Mouse (Mus musculus): ENCODE measurements around the gene Anapc10. TPM values are rescaled to one million over a fixed set of nuclear protein-coding genes. Genes with fewer than 3 reads are reported as not detected.
"Not testable (repeated sequence)": the region's sequence is repeated elsewhere in the genome, so short reads cannot be mapped to it uniquely, and the experiment has no call there.

Gene Anapc10
- 36.1 and 40.9 TPM in 2 replicates for polyA plus RNA-seq (2016; fragmentation: Nextera tagmentation; extraction: Ambion mirVana)

GRCm38 (mm10) chr8:79711064-79711961 is at the start of gene Anapc10, which contains the start of gene Abce1:
Gene Anapc10 (plus strand): TSS chr8:79711820.
Gene Abce1 (minus strand): TSS chr8:79711740.
- Histone ChIP-seq H3K9me3 (no peaks in the 10 kb centered on the region), H3K27me3 (ENCODE audit: insufficient read depth, poor library complexity, severe bottlenecking) (no peaks in the 10 kb centered on the region), H3K27ac (peak within 1 kb of the TSS; percentile 91), H3K4me1 (replicated peaks) (peaks cover 17% of the 10 kb centered on the region), H3K36me3 (peaks cover 37% of the 10 kb centered on the region), H3K4me3 (peak within 1 kb of the TSS; percentile 90)
- under 1% methylated on average over 73 of the region's 73 CpGs for WGBS
- DNase-seq (ENCODE audit: low spot score): peak; percentile 97

- H3K27ac ChIP-seq: no peak overlapping the region
- peaks cover 51% of the 10 kb centered on the region for H3K36me3 ChIP-seq
- H3K4me1 ChIP-seq (replicated peaks): peaks cover 12% of the 10 kb centered on the region
- DNase-seq (ENCODE audit: low spot score): no peak
- H3K4me3 ChIP-seq: no peak overlapping the region
- H3K9me3 ChIP-seq: no peaks in the 10 kb centered on the region
- no peaks in the 10 kb centered on the region for H3K27me3 ChIP-seq (ENCODE audit: insufficient read depth, poor library complexity, severe bottlenecking)
- 90% methylated on average over 4 of the region's 4 CpGs for WGBS
Measured at GRCm38 (mm10) chr8:79676461-79676860, 35.2 kb upstream of the Anapc10 start.

- WGBS: 73% methylated on average over 5 of the region's 5 CpGs
- Histone ChIP-seq H3K36me3 (peaks cover 51% of the 10 kb centered on the region), H3K27me3 (ENCODE audit: insufficient read depth, poor library complexity, severe bottlenecking) (no peaks in the 10 kb centered on the region), H3K4me1 (replicated peaks) (peaks cover 12% of the 10 kb centered on the region), H3K9me3 (no peaks in the 10 kb centered on the region), H3K4me3 (no peak overlapping the region), H3K27ac (no peak overlapping the region)
- no peak for DNase-seq (ENCODE audit: low spot score)
Measured at GRCm38 (mm10) chr8:79679005-79679404, 32.6 kb upstream of the Anapc10 start.

- Histone ChIP-seq H3K36me3 (peaks cover 52% of the 10 kb centered on the region), H3K4me1 (replicated peaks) (peaks cover 12% of the 10 kb centered on the region), H3K4me3 (0 out of 2 replicates have a peak overlapping the region, but pooled peaks have one; percentile 46)
- H3K9me3 ChIP-seq; H3K27me3 ChIP-seq (ENCODE audit: insufficient read depth, poor library complexity, severe bottlenecking); DNase-seq (ENCODE audit: low spot score); H3K27ac ChIP-seq: not testable (repeated sequence)
- 50% methylated on average over 10 of the region's 10 CpGs for WGBS
Measured at GRCm38 (mm10) chr8:79680083-79680482, 31.5 kb upstream of the Anapc10 start.

- Histone ChIP-seq H3K9me3 (no peaks in the 10 kb centered on the region), H3K36me3 (peaks cover 52% of the 10 kb centered on the region), H3K4me1 (replicated peaks) (peaks cover 12% of the 10 kb centered on the region), H3K4me3 (peak overlapping the region; percentile 46), H3K27ac (no peak overlapping the region), H3K27me3 (ENCODE audit: insufficient read depth, poor library complexity, severe bottlenecking) (no peaks in the 10 kb centered on the region)
- 13% methylated on average over 34 of the region's 34 CpGs for WGBS
- DNase-seq (ENCODE audit: low spot score): peak; percentile 20
Measured at GRCm38 (mm10) chr8:79680555-79680954, 31.1 kb upstream of the Anapc10 start.

- Histone ChIP-seq H3K27ac (no peak overlapping the region), H3K4me1 (replicated peaks) (peaks cover 12% of the 10 kb centered on the region), H3K4me3 (peak overlapping the region; percentile 46), H3K27me3 (ENCODE audit: insufficient read depth, poor library complexity, severe bottlenecking) (no peaks in the 10 kb centered on the region), H3K9me3 (no peaks in the 10 kb centered on the region), H3K36me3 (peaks cover 54% of the 10 kb centered on the region)
- WGBS: 45% methylated on average over 2 of the region's 2 CpGs
- no peak for DNase-seq (ENCODE audit: low spot score)
Measured at GRCm38 (mm10) chr8:79680965-79681364, 30.7 kb upstream of the Anapc10 start.

- peaks cover 95% of the 10 kb centered on the region for H3K36me3 ChIP-seq
- H3K27me3 ChIP-seq (ENCODE audit: insufficient read depth, poor library complexity, severe bottlenecking); H3K4me1 ChIP-seq (replicated peaks); DNase-seq (ENCODE audit: low spot score); H3K9me3 ChIP-seq; H3K4me3 ChIP-seq; H3K27ac ChIP-seq: not testable (repeated sequence)
- 95% methylated on average over 5 of the region's 5 CpGs for WGBS
Measured at GRCm38 (mm10) chr8:79685927-79686326, 25.7 kb upstream of the Anapc10 start.

GRCm38 (mm10) chr8:79692531-79692930 is 19.1 kb upstream of the Anapc10 start:
- H3K27me3 ChIP-seq (ENCODE audit: insufficient read depth, poor library complexity, severe bottlenecking): no peaks in the 10 kb centered on the region
- no peak overlapping the region for H3K4me3 ChIP-seq
- H3K4me1 ChIP-seq (replicated peaks): no peaks in the 10 kb centered on the region
- H3K27ac ChIP-seq: no peak overlapping the region
- H3K36me3 ChIP-seq: peaks cover 98% of the 10 kb centered on the region
- 92% methylated on average over 2 of the region's 2 CpGs for WGBS
- no peak for DNase-seq (ENCODE audit: low spot score)
- H3K9me3 ChIP-seq: no peaks in the 10 kb centered on the region

GRCm38 (mm10) chr8:79706687-79707086 is 4.9 kb upstream of the Anapc10 start:
- 94% methylated on average over 3 of the region's 3 CpGs for WGBS

GRCm38 (mm10) chr8:79712676-79713075 is 1.1 kb downstream of the Anapc10 start:
- 55% methylated on average over 6 of the region's 6 CpGs for WGBS
- H3K36me3 ChIP-seq: peaks cover 36% of the 10 kb centered on the region
- peaks cover 17% of the 10 kb centered on the region for H3K4me1 ChIP-seq (replicated peaks)
- H3K27ac ChIP-seq: no peak overlapping the region
- peak overlapping the region; percentile 90 for H3K4me3 ChIP-seq
- no peak for DNase-seq (ENCODE audit: low spot score)
- no peaks in the 10 kb centered on the region for H3K27me3 ChIP-seq (ENCODE audit: insufficient read depth, poor library complexity, severe bottlenecking)
- H3K9me3 ChIP-seq: no peaks in the 10 kb centered on the region

More at GRCm38 (mm10) chr8:79706687-79707086, 4.9 kb upstream of the Anapc10 start:
- Histone ChIP-seq H3K36me3 (peaks cover 65% of the 10 kb centered on the region), H3K27me3 (ENCODE audit: insufficient read depth, poor library complexity, severe bottlenecking) (no peaks in the 10 kb centered on the region), H3K4me3 (no peak overlapping the region), H3K9me3 (no peaks in the 10 kb centered on the region), H3K27ac (no peak overlapping the region), H3K4me1 (replicated peaks) (peaks cover 9% of the 10 kb centered on the region; the same call in 1 of the 2 replicates)
- DNase-seq (ENCODE audit: low spot score): no peak

GRCm38 (mm10) chr8:79721537-79721936 is 9.9 kb downstream of the Anapc10 start:
- H3K4me3 ChIP-seq: no peak overlapping the region
- no peak for DNase-seq (ENCODE audit: low spot score)
- no peaks in the 10 kb centered on the region for H3K4me1 ChIP-seq (replicated peaks)
- H3K9me3 ChIP-seq: no peaks in the 10 kb centered on the region
- no peak overlapping the region for H3K27ac ChIP-seq
- H3K36me3 ChIP-seq: peaks cover 60% of the 10 kb centered on the region
- no peaks in the 10 kb centered on the region for H3K27me3 ChIP-seq (ENCODE audit: insufficient read depth, poor library complexity, severe bottlenecking)

- Histone ChIP-seq H3K4me3 (no peak overlapping the region), H3K36me3 (peaks cover 61% of the 10 kb centered on the region), H3K4me1 (replicated peaks) (no peaks in the 10 kb centered on the region), H3K27me3 (ENCODE audit: insufficient read depth, poor library complexity, severe bottlenecking) (no peaks in the 10 kb centered on the region), H3K9me3 (no peaks in the 10 kb centered on the region), H3K27ac (no peak overlapping the region)
- DNase-seq (ENCODE audit: low spot score): no peak
Measured at GRCm38 (mm10) chr8:79723308-79723707, 11.7 kb downstream of the Anapc10 start.

- WGBS: 65% methylated on average over 3 of the region's 3 CpGs
Measured at GRCm38 (mm10) chr8:79724589-79724988, 13.0 kb downstream of the Anapc10 start.

More at GRCm38 (mm10) chr8:79724589-79724988, 13.0 kb downstream of the Anapc10 start:
- H3K27ac ChIP-seq: no peak overlapping the region
- no peaks in the 10 kb centered on the region for H3K4me1 ChIP-seq (replicated peaks)
- H3K27me3 ChIP-seq (ENCODE audit: insufficient read depth, poor library complexity, severe bottlenecking): no peaks in the 10 kb centered on the region
- no peaks in the 10 kb centered on the region for H3K9me3 ChIP-seq
- H3K36me3 ChIP-seq: peaks cover 62% of the 10 kb centered on the region
- DNase-seq (ENCODE audit: low spot score): no peak
- H3K4me3 ChIP-seq: no peak overlapping the region
